Mouse (Mus musculus) liver, embryonic 13.5 days (tissue): ENCODE data around the gene Cyb561a3. TPM values are rescaled to one million over a fixed set of nuclear protein-coding genes. Genes with fewer than 3 reads are reported as not detected.

Experiments used
- ATAC-seq: fragments of 200-750 bp; cut with Nextera tagmentation; 2 replicates; pipeline ENCODE4 v1.8.0; 2017; ENCODE audit warnings: low read depth, mild to moderate bottlenecking, moderate number of reproducible peaks, moderate library complexity
- DNase-seq: peaks from one replicate; pipeline ENCODE4 v3.0.0; 2022
- H3K27ac ChIP-seq: fragments of 300-500 bp; sonication (generic); 2 replicates; pipeline ENCODE4 v1.5.1; 2015; ENCODE audit warnings: moderate library complexity, mild to moderate bottlenecking, inconsistent platforms
- H3K27me3 ChIP-seq: fragments of 300-500 bp; sonication (generic); 2 replicates; pipeline ENCODE4 v1.6.1; 2015; ENCODE audit warnings: mild to moderate bottlenecking, inconsistent platforms
- H3K36me3 ChIP-seq: fragments of 300-500 bp; sonication (generic); 2 replicates; pipeline ENCODE4 v1.6.1; 2015; ENCODE audit warnings: mild to moderate bottlenecking, inconsistent platforms
- H3K4me1 ChIP-seq: fragments of 300-500 bp; sonication (generic); replicated peaks from 2 replicates; pipeline ENCODE4 v1.6.1; 2015; ENCODE audit warnings: inconsistent platforms
- H3K4me2 ChIP-seq: fragments of 300-500 bp; sonication (generic); 2 replicates; pipeline ENCODE4 v1.6.1; 2015; ENCODE audit warnings: inconsistent platforms, mild to moderate bottlenecking, moderate library complexity
- H3K4me3 ChIP-seq: fragments of 300-500 bp; sonication (generic); replicated peaks from 2 replicates; pipeline ENCODE4 v1.5.1; 2015; ENCODE audit warnings: mild to moderate bottlenecking, inconsistent platforms
- H3K9ac ChIP-seq: fragments of 300-500 bp; sonication (generic); 2 replicates; pipeline ENCODE4 v1.6.1; 2015; ENCODE audit warnings: mild to moderate bottlenecking, inconsistent platforms
- H3K9me3 ChIP-seq: fragments of 300-500 bp; sonication (generic); replicated peaks from 2 replicates; pipeline ENCODE4 v1.6.1; 2016; ENCODE audit warnings: inconsistent platforms
- WGBS: fragments of 180-500 bp; shearing (Covaris S2); methylation state at CpG from one replicate; pipeline ENCODE4 v1.1.7; 2015; ENCODE audit not compliant: insufficient replicate concordance; 5-methylcytosine and 5-hydroxymethylcytosine counted together
- polyA plus RNA-seq: library from polyadenylated mRNA; unstranded; fragments of >200 nt; fragmentation: Nextera tagmentation; extraction: Ambion mirVana; gene quantifications from 2 replicates; pipeline ENCODE4 v1.2.1, GENCODE M21; 2015

Cyb561a3 gene
- polyA plus RNA-seq, 1 experiment from 2014 or later = 10.6 TPM

GRCm38 (mm10) chr19:10591659-10592377, 14.8 kb downstream of the Cyb561a3 start:
- ATAC-seq = peak; percentile 65
- H3K36me3 ChIP-seq = peaks cover 50% of the 10 kb centered on the region

GRCm38 (mm10) chr19:10598188-10598587, 21.2 kb downstream of the Cyb561a3 start:
- ATAC-seq = no peak
- peak; percentile 15 for DNase-seq
- Histone ChIP-seq H3K27me3 (no peaks in the 10 kb centered on the region), H3K9ac (no peak overlapping the region), H3K4me1 (peaks cover 16% of the 10 kb centered on the region), H3K9me3 (no peaks in the 10 kb centered on the region), H3K4me2 (no peak overlapping the region), H3K4me3 (no peak overlapping the region), H3K36me3 (peaks cover 51% of the 10 kb centered on the region), H3K27ac (no peak overlapping the region)
- 24% methylated on average over 3 of the region's 3 CpGs for WGBS

More at GRCm38 (mm10) chr19:10591659-10592377, 14.8 kb downstream of the Cyb561a3 start:
- Histone ChIP-seq H3K27me3 (no peaks in the 10 kb centered on the region), H3K4me1 (peaks cover 14% of the 10 kb centered on the region; the same call in 1 of the 2 replicates), H3K27ac (peak overlapping the region; percentile 30; the same call in 1 of the 2 replicates), H3K4me2 (no peak overlapping the region), H3K4me3 (no peak overlapping the region), H3K9me3 (no peaks in the 10 kb centered on the region), H3K9ac (no peak overlapping the region)
- no peak for DNase-seq
- 77% methylated on average over 6 of the region's 6 CpGs for WGBS

DNA sequence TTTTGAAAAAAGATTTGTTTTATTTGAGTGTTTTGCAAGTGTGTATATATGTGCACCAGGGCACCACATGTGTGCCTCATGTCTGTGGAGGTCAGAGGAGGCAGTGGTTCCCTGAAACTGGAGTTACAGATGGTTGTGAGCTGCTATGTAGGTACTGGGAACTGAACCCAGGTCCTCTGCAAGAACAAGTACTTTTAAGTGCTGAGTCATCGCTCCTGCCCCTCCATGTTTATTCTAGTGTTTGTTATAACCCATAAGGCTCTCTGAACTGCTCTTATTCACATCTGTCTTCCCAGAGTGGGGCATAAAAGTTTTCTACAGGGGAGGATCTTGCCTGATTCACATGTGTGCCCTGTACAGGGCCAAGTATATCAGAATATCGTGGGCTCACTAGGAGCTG, 22.7 kb downstream of the Cyb561a3 start:
- 84% methylated on average over 2 of the region's 2 CpGs for WGBS
- H3K9ac ChIP-seq = no peak overlapping the region
- no peaks in the 10 kb centered on the region for H3K27me3 ChIP-seq
- H3K4me3 ChIP-seq = no peak overlapping the region
- peaks cover 31% of the 10 kb centered on the region for H3K4me1 ChIP-seq
- H3K9me3 ChIP-seq = no peaks in the 10 kb centered on the region
- peaks cover 36% of the 10 kb centered on the region for H3K36me3 ChIP-seq
- ATAC-seq = no peak
- peak overlapping the region; percentile 15; the same call in 1 of the 2 replicates for H3K27ac ChIP-seq
- no peak for DNase-seq
- no peak overlapping the region for H3K4me2 ChIP-seq

DNA sequence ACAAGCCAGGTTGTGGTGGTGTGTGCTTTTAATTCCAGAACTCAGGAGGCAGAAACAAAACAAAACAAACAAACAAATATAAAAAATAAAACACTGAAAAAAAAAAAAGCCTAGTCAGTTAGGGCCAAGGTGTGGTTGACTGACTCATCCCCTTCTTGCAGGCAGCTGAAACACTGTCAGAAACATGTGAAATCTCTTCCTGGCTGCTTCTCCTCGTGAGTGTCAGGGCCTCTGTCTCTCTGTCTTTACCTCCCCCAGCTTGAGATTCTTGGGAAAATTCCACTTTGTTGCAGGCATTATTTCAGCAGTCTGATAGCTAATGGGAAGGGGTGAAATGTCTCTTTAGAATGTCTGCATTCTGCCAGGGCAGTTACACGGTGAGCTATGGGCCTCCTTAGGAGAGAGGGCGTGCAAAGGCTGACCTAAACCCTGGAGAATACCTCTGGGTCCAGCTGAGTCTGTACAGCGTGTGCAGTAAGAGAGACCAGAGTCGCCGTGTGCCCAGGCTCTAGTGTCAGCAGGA, 25.3 kb downstream of the Cyb561a3 start:
- no peaks in the 10 kb centered on the region for H3K9me3 ChIP-seq
- H3K36me3 ChIP-seq = peaks cover 25% of the 10 kb centered on the region
- no peak for ATAC-seq
- WGBS = 27% methylated on average over 6 of the region's 6 CpGs
- H3K27me3 ChIP-seq = no peaks in the 10 kb centered on the region
- H3K27ac ChIP-seq = peak overlapping the region; percentile 78
- peak overlapping the region; percentile 49 for H3K4me2 ChIP-seq
- DNase-seq = no peak
- peaks cover 44% of the 10 kb centered on the region for H3K4me1 ChIP-seq
- peak overlapping the region; percentile 19 for H3K4me3 ChIP-seq
- peak overlapping the region; percentile 56 for H3K9ac ChIP-seq

DNA sequence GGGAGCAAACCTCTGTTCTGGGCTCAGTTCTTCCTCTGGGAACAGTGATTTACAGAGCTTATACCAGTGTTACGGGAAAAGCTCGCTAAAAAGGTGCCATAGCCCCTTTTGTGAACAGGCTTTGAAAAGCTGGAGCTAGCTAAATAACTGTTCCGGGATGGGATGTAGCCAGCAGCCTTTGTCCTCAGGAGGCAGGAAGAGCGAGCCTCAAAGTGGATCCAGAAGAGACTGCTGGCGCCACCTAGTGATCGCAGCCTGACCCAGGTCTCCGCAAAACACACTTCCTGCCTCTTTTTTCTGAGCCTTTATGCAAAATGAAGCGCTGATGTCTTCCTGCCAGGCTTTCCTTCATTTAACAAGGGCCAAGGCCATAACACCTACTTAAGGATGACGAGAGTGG, 25.8 kb downstream of the Cyb561a3 start:
- peaks cover 49% of the 10 kb centered on the region for H3K4me1 ChIP-seq
- peak overlapping the region; percentile 82 for H3K4me2 ChIP-seq
- no peaks in the 10 kb centered on the region for H3K9me3 ChIP-seq
- no peaks in the 10 kb centered on the region for H3K27me3 ChIP-seq
- peaks cover 30% of the 10 kb centered on the region for H3K36me3 ChIP-seq
- peak overlapping the region; percentile 92 for H3K27ac ChIP-seq
- peak overlapping the region; percentile 19 for H3K4me3 ChIP-seq
- DNase-seq (peak; percentile 72), ATAC-seq (no peak)
- under 1% methylated on average over 9 of the region's 9 CpGs for whole genome bisulfite sequencing
- peak overlapping the region; percentile 82 for H3K9ac ChIP-seq

DNA sequence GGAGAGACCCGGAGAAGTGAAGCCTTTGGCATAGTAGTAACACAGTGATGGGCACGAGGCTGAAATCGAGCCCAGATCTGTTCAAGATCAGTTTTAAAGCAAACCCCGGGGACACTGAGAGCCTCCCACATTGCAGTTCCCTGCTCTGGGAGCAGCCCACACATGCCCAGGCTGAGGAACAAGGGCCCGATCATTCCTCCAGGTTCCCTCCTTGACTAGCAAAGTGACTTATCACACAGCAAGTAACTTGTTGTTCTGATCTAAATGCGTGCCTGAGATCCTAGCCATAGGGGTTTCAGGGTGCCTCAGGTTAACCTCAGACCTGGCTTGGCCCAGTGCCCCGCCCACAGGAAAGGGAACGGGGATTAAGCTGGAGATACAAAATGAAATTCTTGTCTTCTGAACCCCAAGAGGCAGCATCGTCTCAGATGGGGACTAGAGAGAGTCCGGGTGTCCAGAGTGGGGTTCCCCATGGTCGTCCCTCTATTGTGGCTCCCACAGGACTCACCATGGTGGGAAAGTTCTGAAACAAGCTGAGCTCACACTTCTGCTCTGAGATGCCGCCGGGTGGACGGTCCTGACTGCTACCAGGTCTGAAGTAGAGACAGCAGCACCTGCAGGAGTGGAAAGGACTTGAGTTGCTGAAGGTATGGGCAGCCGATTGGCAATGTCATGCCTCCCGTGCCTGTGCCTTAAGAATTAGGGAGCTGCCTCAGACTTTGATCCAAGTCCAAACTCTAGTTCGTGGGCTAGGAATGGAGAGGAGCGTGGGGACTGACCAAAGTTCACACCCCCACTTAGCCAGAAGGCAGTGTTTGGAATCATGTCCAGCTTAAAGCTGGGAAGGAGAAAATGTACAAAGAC, 26.9 kb downstream of the Cyb561a3 start:
- Histone ChIP-seq H3K36me3 (peaks cover 37% of the 10 kb centered on the region), H3K4me3 (0 out of 2 replicates have a peak overlapping the region, but pooled peaks have one; percentile 97), H3K9ac (peak overlapping the region; percentile 82), H3K27ac (peak overlapping the region; percentile 92), H3K27me3 (no peaks in the 10 kb centered on the region), H3K4me1 (peaks cover 58% of the 10 kb centered on the region), H3K9me3 (no peaks in the 10 kb centered on the region), H3K4me2 (peak overlapping the region; percentile 82)
- ATAC-seq (no peak), DNase-seq (no peak)
- 70% methylated on average over 18 of the region's 18 CpGs for WGBS

DNA sequence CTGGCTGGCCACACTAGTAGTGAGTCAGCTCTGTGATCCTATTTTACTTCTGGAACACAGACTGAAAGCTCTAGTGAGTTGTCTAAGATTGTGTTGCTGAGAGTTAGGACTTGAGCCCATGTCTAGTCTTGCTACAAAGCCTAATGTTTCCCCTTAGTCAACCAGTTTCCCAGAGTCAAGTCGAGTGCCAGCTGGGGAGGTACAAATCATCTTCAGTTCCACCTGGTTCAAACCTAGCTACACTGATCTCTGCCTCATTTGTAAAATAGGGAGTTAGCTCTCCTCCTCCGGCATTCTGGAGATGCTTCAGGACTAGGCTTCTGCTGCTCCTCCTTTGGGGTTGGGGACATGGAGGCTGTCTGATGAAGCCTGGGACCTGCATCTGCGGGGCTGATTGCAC, 27.6 kb downstream of the Cyb561a3 start:
- peaks cover 37% of the 10 kb centered on the region for H3K36me3 ChIP-seq
- peak overlapping the region; percentile 92 for H3K27ac ChIP-seq
- ATAC-seq (no peak), DNase-seq (no peak)
- 44% methylated on average over 3 of the region's 3 CpGs for WGBS
- H3K9ac ChIP-seq = peak overlapping the region; percentile 82
- H3K9me3 ChIP-seq = no peaks in the 10 kb centered on the region
- no peaks in the 10 kb centered on the region for H3K27me3 ChIP-seq
- H3K4me2 ChIP-seq = peak overlapping the region; percentile 82
- H3K4me3 ChIP-seq = peak overlapping the region; percentile 97
- H3K4me1 ChIP-seq = peaks cover 58% of the 10 kb centered on the region

- peaks cover 58% of the 10 kb centered on the region for H3K4me1 ChIP-seq
- ATAC-seq (peak; percentile 96), DNase-seq (peak; percentile 99)
- no peaks in the 10 kb centered on the region for H3K27me3 ChIP-seq
- WGBS = under 1% methylated on average over 49 of the region's 49 CpGs
- peak within 1 kb of the TSS; percentile 96 for H3K27ac ChIP-seq
- peak within 1 kb of the TSS; percentile 82 for H3K4me2 ChIP-seq
- peaks cover 37% of the 10 kb centered on the region for H3K36me3 ChIP-seq
- H3K4me3 ChIP-seq = peak within 1 kb of the TSS; percentile 97
- H3K9ac ChIP-seq = peak within 1 kb of the TSS; percentile 97
- no peaks in the 10 kb centered on the region for H3K9me3 ChIP-seq
These were observed 28.4 kb downstream of the Cyb561a3 start, which contains the start of the genes Ddb1 and Tkfc for GRCm38 (mm10) chr19:10605293-10605900. Gene Ddb1, plus strand, starts transcription at chr19:10605327. Gene Tkfc, minus strand, starts transcription at chr19:10605654.

- ATAC-seq (peak; percentile 27), DNase-seq (peak; percentile 38)
- Histone ChIP-seq H3K27ac (peak overlapping the region; percentile 96), H3K4me3 (peak overlapping the region; percentile 97), H3K4me2 (peak overlapping the region; percentile 82), H3K4me1 (peaks cover 57% of the 10 kb centered on the region), H3K36me3 (peaks cover 42% of the 10 kb centered on the region), H3K9ac (peak overlapping the region; percentile 97), H3K9me3 (no peaks in the 10 kb centered on the region), H3K27me3 (no peaks in the 10 kb centered on the region)
- 2% methylated on average over 20 of the region's 20 CpGs for WGBS
These were observed 29.1 kb downstream of the Cyb561a3 start for GRCm38 (mm10) chr19:10605901-10606622.

- peaks cover 36% of the 10 kb centered on the region for H3K4me1 ChIP-seq
- DNase-seq (no peak), ATAC-seq (no peak)
- H3K4me3 ChIP-seq = no peak overlapping the region
- H3K9ac ChIP-seq = no peak overlapping the region
- 90% methylated on average over 5 of the region's 5 CpGs for WGBS
- no peaks in the 10 kb centered on the region for H3K9me3 ChIP-seq
- no peak overlapping the region for H3K4me2 ChIP-seq
- no peaks in the 10 kb centered on the region for H3K27me3 ChIP-seq
- H3K36me3 ChIP-seq = peaks cover 69% of the 10 kb centered on the region
- H3K27ac ChIP-seq = no peak overlapping the region
These were observed 31.7 kb downstream of the Cyb561a3 start for GRCm38 (mm10) chr19:10608573-10609240.
